9 mouse cellular contexts compared by ENCODE assay signal in genomic region chr5:30110371-30111060, GRCm38 (mm10). TPM values are rescaled to one million over a fixed set of nuclear protein-coding genes. Genes with fewer than 3 reads are reported as not detected.
A peak's percentile ranks its signal among the peaks of the same experiment; 100 is the strongest.
DNase-seq lines count a peak whose midpoint lies in the region; ATAC-seq lines count a peak whose summit lies in the region.
"Had no signal": no experiment of that assay in that cellular context is flagged by ENCODE, and none has a peak within 500 bp of the region (broad histone marks: within the 10 kb centered on the region; RNA-seq: fewer than 3 reads in every experiment).

No protein-coding gene starts in this region.

- H3K9ac ChIP-seq in hindbrain, embryonic 14.5 days = no peak overlapping the region

- H3K27ac ChIP-seq in heart, embryonic 10.5 days = peak overlapping the region; percentile 47; the same call in 1 of the 2 replicates
- no peak overlapping the region for H3K27ac ChIP-seq in brown adipose tissue, adult 24 weeks (replicated peaks; ENCODE audit: low read depth, low read length)
- peak overlapping the region; percentile 57; the same call in 1 of the 2 replicates for H3K27ac ChIP-seq in hindbrain, embryonic 14.5 days
- peak overlapping the region; percentile 86 for H3K27ac ChIP-seq in midbrain, embryonic 10.5 days (replicated peaks)

- no peaks in the 10 kb centered on the region for H3K36me3 ChIP-seq in heart, embryonic 10.5 days
- 0 out of 2 replicates have a peak, but pooled peaks cover 2% of the 10 kb centered on the region for H3K36me3 ChIP-seq in hindbrain, embryonic 14.5 days (replicated peaks; ENCODE audit: control insufficient read depth, insufficient read depth)
- 0 out of 2 replicates have a peak, but pooled peaks cover 8% of the 10 kb centered on the region for H3K36me3 ChIP-seq in midbrain, embryonic 10.5 days

- intact Hi-C loops in heart, postnatal 36 days (cut with DNase I) = loop anchor here (5.0 kb wide), 1 partner anchor 288 kb away; no protein-coding TSS in a partner anchor

- WGBS in heart, embryonic 10.5 days = 8% methylated on average over 21 of the region's 22 CpGs
- WGBS in hindbrain, embryonic 14.5 days = 5% methylated on average over 22 of the region's 22 CpGs
- WGBS in midbrain, embryonic 10.5 days = 1% methylated on average over 22 of the region's 22 CpGs

- ATAC-seq in hindbrain, embryonic 14.5 days (ENCODE audit: low FRiP score) = no peak
- ATAC-seq in cerebellum, adult (ENCODE audit: insufficient number of reproducible peaks, low FRiP score, low TSS enrichment) = no peak

- H3K4me3 ChIP-seq in heart, embryonic 10.5 days = peak overlapping the region; percentile 51
- peak overlapping the region; percentile 12; the same call in 1 of the 2 replicates for H3K4me3 ChIP-seq in brown adipose tissue, adult 24 weeks (ENCODE audit: insufficient read depth, low read depth, low read length)
- H3K4me3 ChIP-seq in hindbrain, embryonic 14.5 days (replicated peaks; ENCODE audit: low read length) = 0 out of 2 replicates have a peak overlapping the region, but pooled peaks have one; percentile 1
- peak overlapping the region; percentile 46 for H3K4me3 ChIP-seq in midbrain, embryonic 10.5 days

- H3K4me2 ChIP-seq in hindbrain, embryonic 14.5 days (replicated peaks) = peak overlapping the region; percentile 42

- peaks cover 55% of the 10 kb centered on the region for H3K4me1 ChIP-seq in heart, embryonic 10.5 days
- H3K4me1 ChIP-seq in brown adipose tissue, adult 24 weeks (ENCODE audit: control insufficient read depth, insufficient read depth, insufficient read length, low read length) = no peaks in the 10 kb centered on the region
- peaks cover 48% of the 10 kb centered on the region for H3K4me1 ChIP-seq in hindbrain, embryonic 14.5 days (replicated peaks; ENCODE audit: control insufficient read depth, insufficient read depth, low read length)
- peaks cover 86% of the 10 kb centered on the region for H3K4me1 ChIP-seq in midbrain, embryonic 10.5 days

- H3K27me3 ChIP-seq in heart, embryonic 10.5 days (ENCODE audit: insufficient read depth, poor library complexity, severe bottlenecking) = peaks cover 100% of the 10 kb centered on the region
- H3K27me3 ChIP-seq in hindbrain, embryonic 14.5 days (ENCODE audit: control insufficient read depth, insufficient read depth, low read length) = peaks cover 10% of the 10 kb centered on the region; the same call in 1 of the 2 replicates
- H3K27me3 ChIP-seq in midbrain, embryonic 10.5 days (ENCODE audit: low read depth, poor library complexity, severe bottlenecking) = peaks cover 86% of the 10 kb centered on the region

- DNase-seq in heart, embryonic 10.5 days (ENCODE audit: low spot score) = peak; percentile 72
- DNase-seq in heart, postnatal 36 days = no peak
- DNase-seq in hindbrain, embryonic 14.5 days (ENCODE audit: low spot score) = peak; percentile 33
- DNase-seq in midbrain, embryonic 10.5 days (ENCODE audit: low spot score) = peak; percentile 73
- no peak for DNase-seq in cerebellum, adult 11 months
- DNase-seq in adrenal gland, adult 8-10 months = no peak
- DNase-seq: spleen, adult 18-20 months had no signal

- H3K9me3 ChIP-seq in heart, embryonic 10.5 days = no peaks in the 10 kb centered on the region
- no peaks in the 10 kb centered on the region for H3K9me3 ChIP-seq in hindbrain, embryonic 14.5 days (ENCODE audit: control insufficient read depth, low read length)
- H3K9me3 ChIP-seq in midbrain, embryonic 10.5 days (replicated peaks) = no peaks in the 10 kb centered on the region

RNA-seq across cellular contexts. Expression of gene 3110082J24Rik, which starts 4.6 kb away (rescaled TPM):
- 0.18 TPM in 1 of 2 replicates, not detected in the other for polyA plus RNA-seq in heart, embryonic 10.5 days (2016; fragmentation: Nextera tagmentation; extraction: Ambion mirVana)
- not detected for total RNA-seq in heart, postnatal 36 days (2021)
- not detected in 2 replicates for polyA plus RNA-seq in brown adipose tissue, adult 24 weeks (2012; ENCODE audit: insufficient read depth, insufficient read length, missing spikeins)
- polyA plus RNA-seq in hindbrain, embryonic 14.5 days (2014; fragmentation: Nextera tagmentation; extraction: Ambion mirVana) = 3.3 and 5.2 TPM in 2 replicates
- 2.4 and 3.7 TPM in 2 replicates for polyA plus RNA-seq in midbrain, embryonic 10.5 days (2016; fragmentation: Nextera tagmentation; extraction: Ambion mirVana)
- total RNA-seq in adrenal gland, adult 8-10 months (2022) = not detected

RNA-seq across cellular contexts. Expression of gene Garem2, which starts 5.6 kb away (rescaled TPM):
- polyA plus RNA-seq in heart, embryonic 10.5 days (2016; fragmentation: Nextera tagmentation; extraction: Ambion mirVana) = 0.27 and 0.39 TPM in 2 replicates
- under 1 TPM; 0.11 to 0.14 TPM for total RNA-seq in heart, postnatal 36 days (2021)
- polyA plus RNA-seq in brown adipose tissue, adult 24 weeks (2012; ENCODE audit: insufficient read depth, insufficient read length, missing spikeins) = not detected in 2 replicates
- polyA plus RNA-seq in hindbrain, embryonic 14.5 days (2014; fragmentation: Nextera tagmentation; extraction: Ambion mirVana) = 13.4 TPM in 2 replicates
- polyA plus RNA-seq in midbrain, embryonic 10.5 days (2016; fragmentation: Nextera tagmentation; extraction: Ambion mirVana) = 6.9 and 9.4 TPM in 2 replicates
- total RNA-seq in adrenal gland, adult 8-10 months (2022) = under 1 TPM in 1 of 4 experiments, not detected in 3; 0.10 TPM

RNA-seq across cellular contexts. Expression of gene Tyms, which starts 37.1 kb away (rescaled TPM):
- polyA plus RNA-seq in heart, embryonic 10.5 days (2016; fragmentation: Nextera tagmentation; extraction: Ambion mirVana) = 184 and 286 TPM in 2 replicates
- total RNA-seq in heart, postnatal 36 days (2021) = 1 to 10 TPM; 4.1 to 4.7 TPM
- polyA plus RNA-seq in brown adipose tissue, adult 24 weeks (2012; ENCODE audit: insufficient read depth, insufficient read length, missing spikeins) = 5.2 and 8.3 TPM in 2 replicates
- 45.1 and 46.9 TPM in 2 replicates for polyA plus RNA-seq in hindbrain, embryonic 14.5 days (2014; fragmentation: Nextera tagmentation; extraction: Ambion mirVana)
- 294 and 321 TPM in 2 replicates for polyA plus RNA-seq in midbrain, embryonic 10.5 days (2016; fragmentation: Nextera tagmentation; extraction: Ambion mirVana)
- total RNA-seq in adrenal gland, adult 8-10 months (2022) = 10 to 100 TPM; 12.9 to 19.7 (median 18.0) TPM

RNA-seq across cellular contexts. Expression of gene Hadha, which starts 44.4 kb away (rescaled TPM):
- polyA plus RNA-seq in heart, embryonic 10.5 days (2016; fragmentation: Nextera tagmentation; extraction: Ambion mirVana) = 136 and 210 TPM in 2 replicates
- total RNA-seq in heart, postnatal 36 days (2021) = 1,000 to 10,000 TPM; 1,332 to 1,358 TPM
- polyA plus RNA-seq in brown adipose tissue, adult 24 weeks (2012; ENCODE audit: insufficient read depth, insufficient read length, missing spikeins) = 1,889 and 2,102 TPM in 2 replicates
- polyA plus RNA-seq in hindbrain, embryonic 14.5 days (2014; fragmentation: Nextera tagmentation; extraction: Ambion mirVana) = 57.5 and 62.2 TPM in 2 replicates
- polyA plus RNA-seq in midbrain, embryonic 10.5 days (2016; fragmentation: Nextera tagmentation; extraction: Ambion mirVana) = 101 and 115 TPM in 2 replicates
- 100 to 1,000 TPM; 363 to 446 (median 399) TPM for total RNA-seq in adrenal gland, adult 8-10 months (2022)

RNA-seq across cellular contexts. Expression of gene Hadhb, which starts 44.5 kb away (rescaled TPM):
- 207 and 288 TPM in 2 replicates for polyA plus RNA-seq in heart, embryonic 10.5 days (2016; fragmentation: Nextera tagmentation; extraction: Ambion mirVana)
- 1,000 to 10,000 TPM; 2,118 to 2,205 TPM for total RNA-seq in heart, postnatal 36 days (2021)
- 4,023 and 4,386 TPM in 2 replicates for polyA plus RNA-seq in brown adipose tissue, adult 24 weeks (2012; ENCODE audit: insufficient read depth, insufficient read length, missing spikeins)
- 62.3 and 63.8 TPM in 2 replicates for polyA plus RNA-seq in hindbrain, embryonic 14.5 days (2014; fragmentation: Nextera tagmentation; extraction: Ambion mirVana)
- 104 and 106 TPM in 2 replicates for polyA plus RNA-seq in midbrain, embryonic 10.5 days (2016; fragmentation: Nextera tagmentation; extraction: Ambion mirVana)
- 100 to 1,000 TPM; 412 to 817 (median 632) TPM for total RNA-seq in adrenal gland, adult 8-10 months (2022)

Comparison
In these comparisons a context has a peak if more than half of its experiments do, and no peak if none do; other contexts are left out.
1. DNase-seq: peak in heart, embryonic 10.5 days (single experiment), hindbrain, embryonic 14.5 days (single experiment) and midbrain, embryonic 10.5 days (single experiment); none in heart, postnatal 36 days (0 of 2), cerebellum, adult 11 months (single experiment) and adrenal gland, adult 8-10 months (single experiment).
2. H3K4me3 ChIP-seq: peak in every context shown above with its lines; median percentile 51 in heart, embryonic 10.5 days; 46 in midbrain, embryonic 10.5 days; 12 in brown adipose tissue, adult 24 weeks; 1 in hindbrain, embryonic 14.5 days.